Mouse (Mus musculus) small intestine, adult 2 months (tissue): ENCODE measurements around the gene Fbxo24.

Experiments
- CTCF ChIP-seq: fragments of 200-500 bp; IDR thresholded peaks from 2 replicates; pipeline ENCODE4 v1.5.1; 2012; ENCODE audit warnings: low read depth, mild to moderate bottlenecking, control low read depth, inconsistent platforms, low read length, moderate library complexity, mixed read lengths; ENCODE audit not compliant: insufficient replicate concordance, insufficient read length; ENCODE audit errors: extremely low read depth
- POLR2A ChIP-seq: fragments of 200-500 bp; IDR thresholded peaks from 2 replicates; pipeline ENCODE4 v1.6.1; 2012; ENCODE audit warnings: low read depth, mild to moderate bottlenecking, control low read depth, inconsistent platforms, low read length, moderate library complexity

DNA sequence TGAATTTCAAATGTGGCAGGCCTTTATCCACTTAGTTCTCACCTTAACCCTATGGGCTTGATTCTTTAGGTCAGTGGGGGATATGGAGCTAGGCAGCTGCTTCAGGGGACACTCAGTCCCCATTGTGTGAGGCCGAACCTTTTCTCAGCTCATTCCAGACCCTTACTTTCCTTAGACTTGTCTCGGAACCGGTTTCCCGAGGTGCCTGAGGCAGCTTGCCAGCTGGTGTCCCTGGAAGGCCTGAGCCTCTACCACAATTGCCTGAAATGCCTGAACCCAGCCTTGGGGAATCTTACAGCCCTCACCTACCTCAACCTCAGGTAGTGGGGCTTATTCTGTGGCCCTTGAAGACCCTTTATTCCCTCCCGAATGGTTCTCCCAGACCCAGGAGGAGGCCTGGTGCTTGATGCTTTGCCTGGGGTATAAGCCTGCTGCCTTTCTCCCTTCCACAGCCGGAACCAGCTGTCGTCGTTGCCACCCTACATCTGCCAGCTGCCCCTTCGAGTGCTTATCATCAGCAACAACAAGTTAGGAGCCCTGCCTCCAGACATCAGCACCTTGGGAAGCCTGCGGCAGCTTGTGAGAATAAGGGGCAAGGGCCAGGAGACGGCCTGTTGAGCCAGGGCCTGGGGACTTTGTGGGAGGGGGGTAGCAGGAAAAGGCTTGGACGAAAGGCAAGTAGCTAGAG is 4.7 kb upstream of the Fbxo24 start:
- no peak for TF ChIP-seq CTCF
- TF ChIP-seq POLR2A = no peak
